Mouse (Mus musculus) CH12.LX (cell line): ENCODE measurements around the gene Tmem198. TPM values are rescaled to one million over a fixed set of nuclear protein-coding genes. Genes with fewer than 3 reads are reported as not detected.
A peak's percentile ranks its signal among the peaks of the same experiment; 100 is the strongest.

Experiments used
- DNase-seq: peaks from one replicate; pipeline ENCODE4 v3.0.0-alpha.2; 2013; ENCODE audit errors: extremely low read depth
- H3K27ac ChIP-seq: 2 replicates; pipeline ENCODE4 v1.5.1; 2012; ENCODE audit warnings: low read depth, mild to moderate bottlenecking, control low read depth, moderate library complexity; ENCODE audit not compliant: insufficient read depth
- H3K27me3 ChIP-seq: replicated peaks from 2 replicates; pipeline ENCODE3; 2012; ENCODE audit warnings: inconsistent platforms
- H3K36me3 ChIP-seq, 2 experiments: replicated peaks in 1 of 2; 2 replicates each; pipeline versions ENCODE3 to v1.6.1; 2012; ENCODE audit warnings: inconsistent platforms in 1 of 2, low read length in 1 of 2, mild to moderate bottlenecking in 1 of 2, mixed read lengths in 1 of 2, moderate library complexity in 1 of 2; ENCODE audit not compliant: control insufficient read depth in 1 of 2, insufficient read depth in 1 of 2
- H3K4me1 ChIP-seq, 2 experiments: 2 replicates each; pipeline ENCODE4 v1.6.1; 2012; ENCODE audit warnings: inconsistent platforms in 1 of 2, moderate library complexity in 1 of 2; ENCODE audit not compliant: insufficient read depth in 2 of 2, control insufficient read depth in 1 of 2
- H3K4me2 ChIP-seq: 2 replicates; pipeline ENCODE4 v1.6.1; 2012; ENCODE audit warnings: low read depth, mild to moderate bottlenecking, control low read depth; ENCODE audit not compliant: poor library complexity, insufficient read depth, severe bottlenecking
- H3K4me3 ChIP-seq, 3 experiments: fragments of 150-350 bp in 1 of 3; sonication (generic) in 1 of 3; replicated peaks in 1 of 3; 2 replicates each; pipeline versions ENCODE3 to v1.5.1; 2011 to 2012; ENCODE audit warnings: low read depth in 2 of 3, low read length in 2 of 3, mild to moderate bottlenecking in 2 of 3, moderate library complexity in 2 of 3, control low read depth in 1 of 3, improper control_type of control experiment in 1 of 3, inconsistent platforms in 1 of 3, mixed read lengths in 1 of 3; ENCODE audit not compliant: poor library complexity in 1 of 3
- H3K79me2 ChIP-seq: replicated peaks from 2 replicates; pipeline ENCODE4 v1.6.1; 2012; ENCODE audit warnings: mild to moderate bottlenecking, moderate library complexity; ENCODE audit not compliant: control insufficient read depth, poor library complexity, insufficient read depth, severe bottlenecking; ENCODE audit errors: extremely low read depth
- H3K9ac ChIP-seq: 2 replicates; pipeline ENCODE4 v1.6.1; 2012; ENCODE audit warnings: low read depth, mild to moderate bottlenecking, control low read depth, moderate library complexity; ENCODE audit not compliant: insufficient read depth
- H3K9me3 ChIP-seq: replicated peaks from 2 replicates; pipeline ENCODE3; 2012; ENCODE audit warnings: low read length, inconsistent platforms, mixed read lengths
- BHLHE40 ChIP-seq: IDR thresholded peaks from 2 replicates; pipeline ENCODE4 v1.6.1; 2011; ENCODE audit warnings: mild to moderate bottlenecking, low read depth, low read length, improper control_type of control experiment
- CHD2 ChIP-seq: IDR thresholded peaks from 2 replicates; pipeline ENCODE4 v1.6.1; 2011; ENCODE audit warnings: low read length, improper control_type of control experiment
- CTCF ChIP-seq, 2 experiments: IDR thresholded peaks in 1 of 2; conservative IDR thresholded peaks in 1 of 2; 2 replicates each; pipeline ENCODE4 v1.5.1; 2011 to 2012; ENCODE audit warnings: low read depth in 2 of 2, low read length in 2 of 2, improper control_type of control experiment in 1 of 2, inconsistent platforms in 1 of 2, mild to moderate bottlenecking in 1 of 2, moderate library complexity in 1 of 2
- ELF1 ChIP-seq: IDR thresholded peaks from 2 replicates; pipeline ENCODE4 v1.6.1; 2014; ENCODE audit warnings: low read depth, mild to moderate bottlenecking, inconsistent platforms, low read length, improper control_type of control experiment
- ETS1 ChIP-seq: conservative IDR thresholded peaks from 2 replicates; pipeline ENCODE4 v1.6.1; 2012; ENCODE audit warnings: low read depth, mild to moderate bottlenecking, inconsistent platforms, low read length, improper control_type of control experiment, moderate library complexity
- GABPA ChIP-seq: IDR thresholded peaks from 2 replicates; pipeline ENCODE4 v1.6.1; 2012; ENCODE audit warnings: low read depth, low read length, improper control_type of control experiment, inconsistent platforms; ENCODE audit not compliant: insufficient replicate concordance
- HCFC1 ChIP-seq: IDR thresholded peaks from 2 replicates; pipeline ENCODE4 v1.6.1; 2012; ENCODE audit warnings: low read depth, mild to moderate bottlenecking, inconsistent platforms, low read length, improper control_type of control experiment
- IRF4 ChIP-seq: IDR thresholded peaks from 2 replicates; pipeline ENCODE4 v1.6.1; 2014; ENCODE audit warnings: low read depth, mild to moderate bottlenecking, inconsistent platforms, low read length, improper control_type of control experiment
- JUN ChIP-seq: IDR thresholded peaks from 2 replicates; pipeline ENCODE4 v1.6.1; 2011; ENCODE audit warnings: low read depth, mild to moderate bottlenecking, low read length, improper control_type of control experiment, moderate library complexity; ENCODE audit not compliant: insufficient read depth
- KAT2A ChIP-seq: IDR thresholded peaks from 2 replicates; pipeline ENCODE4 v1.6.1; 2012; ENCODE audit warnings: low read length, improper control_type of control experiment, inconsistent platforms; ENCODE audit not compliant: insufficient replicate concordance
- MAFK ChIP-seq: IDR thresholded peaks from 2 replicates; pipeline ENCODE4 v1.6.1; 2011; ENCODE audit warnings: low read length, improper control_type of control experiment; ENCODE audit not compliant: insufficient replicate concordance
- MAX ChIP-seq: IDR thresholded peaks from 2 replicates; pipeline ENCODE4 v1.6.1; 2011; ENCODE audit warnings: low read length, improper control_type of control experiment
- MAZ ChIP-seq: IDR thresholded peaks from 2 replicates; pipeline ENCODE4 v1.6.1; 2012; ENCODE audit warnings: low read depth, mild to moderate bottlenecking, inconsistent platforms, low read length, improper control_type of control experiment, moderate library complexity
- MEF2A ChIP-seq: IDR thresholded peaks from 2 replicates; pipeline ENCODE4 v1.6.1; 2014; ENCODE audit warnings: low read depth, mild to moderate bottlenecking, inconsistent platforms, low read length, improper control_type of control experiment, borderline replicate concordance
- MXI1 ChIP-seq: IDR thresholded peaks from 2 replicates; pipeline ENCODE4 v1.6.1; 2011; ENCODE audit warnings: mild to moderate bottlenecking, low read depth, low read length, improper control_type of control experiment
- MYC ChIP-seq: IDR thresholded peaks from 2 replicates; pipeline ENCODE4 v1.6.1; 2011; ENCODE audit warnings: low read depth, mild to moderate bottlenecking, improper control_type of control experiment, low read length
- NELFE ChIP-seq: IDR thresholded peaks from 2 replicates; pipeline ENCODE4 v1.6.1; 2011; ENCODE audit warnings: low read depth, low read length, improper control_type of control experiment
- NRF1 ChIP-seq: IDR thresholded peaks from 2 replicates; pipeline ENCODE4 v1.6.1; 2014; ENCODE audit warnings: low read depth, mild to moderate bottlenecking, inconsistent platforms, low read length, improper control_type of control experiment, moderate library complexity
- PAX5 ChIP-seq: IDR thresholded peaks from 2 replicates; pipeline ENCODE4 v1.6.1; 2012; ENCODE audit warnings: low read length, inconsistent platforms, mixed read lengths
- POLR2A ChIP-seq: IDR thresholded peaks from 2 replicates; pipeline ENCODE4 v1.6.1; 2011; ENCODE audit warnings: low read depth, mild to moderate bottlenecking, improper control_type of control experiment, low read length
- POLR2AphosphoS2 ChIP-seq: IDR thresholded peaks from 2 replicates; pipeline ENCODE4 v1.6.1; 2011; ENCODE audit warnings: low read depth, low read length, improper control_type of control experiment
- RAD21 ChIP-seq: IDR thresholded peaks from 2 replicates; pipeline ENCODE4 v1.6.1; 2011; ENCODE audit warnings: low read depth, mild to moderate bottlenecking, low read length, improper control_type of control experiment, moderate library complexity
- RCOR1 ChIP-seq: conservative IDR thresholded peaks from 2 replicates; pipeline ENCODE4 v1.6.1; 2012; ENCODE audit warnings: low read depth, mild to moderate bottlenecking, inconsistent platforms, low read length, improper control_type of control experiment
- SIN3A ChIP-seq: IDR thresholded peaks from 2 replicates; pipeline ENCODE4 v1.6.1; 2012; ENCODE audit warnings: low read length, improper control_type of control experiment, inconsistent platforms
- TBP ChIP-seq: conservative IDR thresholded peaks from 2 replicates; pipeline ENCODE4 v1.6.1; 2011; ENCODE audit warnings: low read depth, low read length, improper control_type of control experiment
- TCF12 ChIP-seq: IDR thresholded peaks from 2 replicates; pipeline ENCODE4 v1.6.1; 2014; ENCODE audit warnings: low read depth, mild to moderate bottlenecking, inconsistent platforms, low read length, improper control_type of control experiment
- UBTF ChIP-seq: IDR thresholded peaks from 2 replicates; pipeline ENCODE4 v1.6.1; 2012; ENCODE audit warnings: low read depth, mild to moderate bottlenecking, inconsistent platforms, low read length, improper control_type of control experiment, moderate library complexity
- USF2 ChIP-seq: conservative IDR thresholded peaks from 2 replicates; pipeline ENCODE4 v1.6.1; 2011; ENCODE audit warnings: low read depth, low read length, improper control_type of control experiment
- ZMIZ1 ChIP-seq: IDR thresholded peaks from 2 replicates; pipeline ENCODE4 v1.6.1; 2012; ENCODE audit warnings: low read depth, mild to moderate bottlenecking, inconsistent platforms, low read length, improper control_type of control experiment
- ZNF384 ChIP-seq: IDR thresholded peaks from 2 replicates; pipeline ENCODE4 v1.6.1; 2012; ENCODE audit warnings: low read depth, low read length, improper control_type of control experiment, inconsistent platforms
- dilution Hi-C: fragments of 300-500 bp; cut with MboI; formaldehyde crosslinking; loops from 2 replicates; pipeline ENCODE4 v1.14.3; 2020; ENCODE audit warnings: low sequenced_read_pairs; ENCODE audit not compliant: extremely low pct_unique_long_range_greater_than_20kb, extremely low pct_ligation_motif_present
- in situ Hi-C: fragments of 300-500 bp; cut with MboI; formaldehyde crosslinking; loops from 3 replicates; pipeline ENCODE4 v1.14.3; 2019; ENCODE audit warnings: low sequenced_read_pairs, low pct_ligation_motif_present, low pct_unique_long_range_greater_than_20kb, mixed read lengths
- polyA plus RNA-seq: library from polyadenylated mRNA; unstranded; fragments of >175 nt; gene quantifications from 2 replicates; pipeline ENCODE4 v1.2.1, GENCODE M21; 2012; ENCODE audit warnings: low read depth; ENCODE audit not compliant: insufficient read length
- total RNA-seq, 2 experiments: library from RNA; depleted of rRNA; stranded (reverse); fragments of 300-350 nt in 1 of 2; fragments of >200 nt in 1 of 2; gene quantifications; 2 replicates each; pipeline ENCODE4 v1.2.3; 2012 to 2014

The Tmem198 gene
- total RNA-seq (2012; rRNA removed) (1.1 and 1.4 TPM in 2 replicates), total RNA-seq (2014; rRNA removed) (0.51 and 0.81 TPM in 2 replicates), polyA plus RNA-seq (0.80 and 0.90 TPM in 2 replicates)

- TF ChIP-seq CTCF (conservative IDR thresholded peaks at IDR 0.05 in 1 of 2, IDR thresholded peaks at IDR 0.05 in 1 of 2; ENCODE audit: low read depth in 2 of 2, low read length in 2 of 2) (peak in 1 of 2 experiments; percentile 1; a peak in 1 of 4 replicates), IRF4 (no peak; the same call in 1 of the 2 replicates), ELF1 (peak; percentile 92), UBTF (peak; percentile 90), POLR2AphosphoS2 (peak; percentile 40; the same call in 1 of the 2 replicates), TCF12 (peak; percentile 48; the same call in 1 of the 2 replicates), USF2 (no peak), JUN (0 out of 2 replicates have a peak, but pooled peaks have one; percentile 30), MEF2A (peak; percentile 38; the same call in 1 of the 2 replicates), MAZ (peak; percentile 98), ETS1 (peak; percentile 46), RCOR1 (no peak), CHD2 (no peak), ZMIZ1 (peak; percentile 60), TBP (no peak), HCFC1 (peak; percentile 67), MAFK (no peak), RAD21 (no peak), KAT2A (no peak), MXI1 (no peak; the same call in none of the 2 replicates), SIN3A (peak; percentile 95), BHLHE40 (0 out of 2 replicates have a peak, but pooled peaks have one; percentile 9), ZNF384 (no peak), NRF1 (peak; percentile 47), POLR2A (peak; percentile 83), GABPA (peak; percentile 73; the same call in 1 of the 2 replicates), NELFE (peak; percentile 88), MYC (0 out of 2 replicates have a peak, but pooled peaks have one; percentile 31), PAX5 (no peak), MAX (peak; percentile 59; the same call in 1 of the 2 replicates)
- TF ChIP-seq, all 38 proteins: peak for 19
- Histone ChIP-seq H3K9ac (peak within 1 kb of the TSS; percentile 70), H3K4me3 (peak within 1 kb of the TSS; percentile 67 to 81 (median 78)), H3K36me3 (peaks cover 24 to 31% of the 10 kb centered on the region in 2 experiments), H3K4me2 (peak within 1 kb of the TSS; percentile 94), H3K27me3 (peaks cover 5% of the 10 kb centered on the region), H3K9me3 (no peaks in the 10 kb centered on the region), H3K27ac (peak within 1 kb of the TSS; percentile 52), H3K79me2 (peaks cover 5% of the 10 kb centered on the region; the same call in 1 of the 2 replicates), H3K4me1 (peaks cover 7 to 24% of the 10 kb centered on the region in 2 experiments)
- peak; percentile 95 for DNase-seq
- dilution Hi-C loops (no loop called here), in situ Hi-C loops (no loop called here)
Measured at GRCm38 (mm10) chr1:75478916-75479634, at the start of gene Tmem198, which contains the start of gene Chpf. Gene Tmem198, plus strand, starts transcription at chr1:75479532. Gene Chpf, minus strand, starts transcription at chr1:75479307.
